Comparison of ENCODE assay signal across 32 mouse cellular contexts in genomic region chr16:82758466-82758865, GRCm38 (mm10).
DNase-seq lines count a peak whose midpoint lies in the region; ATAC-seq lines count a peak whose summit lies in the region.
"Had no signal": no experiment of that assay in that cellular context is flagged by ENCODE, and none has a peak within 500 bp of the region (broad histone marks: within the 10 kb centered on the region; RNA-seq: fewer than 3 reads in every experiment).

No protein-coding gene starts in this region.

- no peak for ATAC-seq in forebrain, embryonic 14.5 days
- ATAC-seq in forebrain, embryonic 15.5 days (replicated peaks), result no peak
- no peak for ATAC-seq in midbrain, embryonic 14.5 days (ENCODE audit: low FRiP score, low TSS enrichment)
- no peak for ATAC-seq in midbrain, embryonic 13.5 days
- peak; percentile 74 for ATAC-seq in midbrain, embryonic 15.5 days (replicated peaks)
- ATAC-seq: activated CD4-positive, CD25-positive, alpha-beta regulatory T cell, adult 4 months; inflammation-experienced regulatory T-cells, adult 6 months; liver, embryonic 12.5 days; liver, postnatal 0 days had no signal

- no peak overlapping the region for H3K27ac ChIP-seq in forebrain, embryonic 14.5 days (ENCODE audit: low read depth, low read length)
- H3K27ac ChIP-seq in forebrain, embryonic 15.5 days (replicated peaks), result no peak overlapping the region
- no peak overlapping the region for H3K27ac ChIP-seq in midbrain, embryonic 14.5 days (replicated peaks; ENCODE audit: low read depth, low read length)
- H3K27ac ChIP-seq in midbrain, embryonic 13.5 days, result no peak overlapping the region
- H3K27ac ChIP-seq in midbrain, embryonic 15.5 days, result no peak overlapping the region
- H3K27ac ChIP-seq: heart, embryonic 10.5 days; heart, embryonic 15.5 days; hindbrain, embryonic 12.5 days; kidney, embryonic 15.5 days; layer of hippocampus, adult 2 months; limb, embryonic 13.5 days; liver, embryonic 12.5 days; neural tube, embryonic 13.5 days; stomach, embryonic 15.5 days had no signal

- no peaks in the 10 kb centered on the region for H3K9me3 ChIP-seq in forebrain, embryonic 14.5 days (replicated peaks; ENCODE audit: control insufficient read depth, low read length)
- no peaks in the 10 kb centered on the region for H3K9me3 ChIP-seq in forebrain, embryonic 15.5 days
- no peaks in the 10 kb centered on the region for H3K9me3 ChIP-seq in midbrain, embryonic 14.5 days (ENCODE audit: control insufficient read depth, low read length)
- no peaks in the 10 kb centered on the region for H3K9me3 ChIP-seq in midbrain, embryonic 13.5 days
- H3K9me3 ChIP-seq in midbrain, embryonic 15.5 days, result no peaks in the 10 kb centered on the region
- H3K9me3 ChIP-seq: G1E; heart, embryonic 10.5 days; heart, embryonic 15.5 days; hindbrain, embryonic 12.5 days; kidney, embryonic 15.5 days; limb, embryonic 13.5 days; liver, embryonic 12.5 days; neural tube, embryonic 13.5 days; stomach, embryonic 15.5 days had no signal

- no peaks in the 10 kb centered on the region for H3K36me3 ChIP-seq in forebrain, embryonic 14.5 days (ENCODE audit: control insufficient read depth, insufficient read depth, low read length)
- H3K36me3 ChIP-seq in forebrain, embryonic 15.5 days, result no peaks in the 10 kb centered on the region
- H3K36me3 ChIP-seq in midbrain, embryonic 14.5 days (ENCODE audit: control insufficient read depth, insufficient read depth, low read length), result no peaks in the 10 kb centered on the region
- no peaks in the 10 kb centered on the region for H3K36me3 ChIP-seq in midbrain, embryonic 13.5 days
- no peaks in the 10 kb centered on the region for H3K36me3 ChIP-seq in midbrain, embryonic 15.5 days (replicated peaks)
- H3K36me3 ChIP-seq: G1E; heart, embryonic 10.5 days; heart, embryonic 15.5 days; hindbrain, embryonic 12.5 days; kidney, embryonic 15.5 days; limb, embryonic 13.5 days; liver, embryonic 12.5 days; neural tube, embryonic 13.5 days; stomach, embryonic 15.5 days had no signal

- no peaks in the 10 kb centered on the region for H3K4me1 ChIP-seq in forebrain, embryonic 14.5 days (ENCODE audit: control insufficient read depth, insufficient read depth, low read length)
- no peaks in the 10 kb centered on the region for H3K4me1 ChIP-seq in forebrain, embryonic 15.5 days
- H3K4me1 ChIP-seq in midbrain, embryonic 14.5 days (ENCODE audit: control insufficient read depth, insufficient read depth, low read length), result no peaks in the 10 kb centered on the region
- H3K4me1 ChIP-seq in midbrain, embryonic 13.5 days (replicated peaks), result no peaks in the 10 kb centered on the region; the same call in 1 of the 2 replicates
- H3K4me1 ChIP-seq in midbrain, embryonic 15.5 days, result 0 out of 2 replicates have a peak, but pooled peaks cover 4% of the 10 kb centered on the region
- H3K4me1 ChIP-seq: heart, embryonic 10.5 days; heart, embryonic 15.5 days; hindbrain, embryonic 12.5 days; kidney, embryonic 15.5 days; limb, embryonic 13.5 days; liver, embryonic 12.5 days; neural tube, embryonic 13.5 days; stomach, embryonic 15.5 days had no signal

- H3K9ac ChIP-seq in forebrain, embryonic 14.5 days (ENCODE audit: low read length), result no peak overlapping the region
- H3K9ac ChIP-seq in forebrain, embryonic 15.5 days (replicated peaks), result no peak overlapping the region
- H3K9ac ChIP-seq in midbrain, embryonic 14.5 days (replicated peaks; ENCODE audit: low read length), result no peak overlapping the region
- no peak overlapping the region for H3K9ac ChIP-seq in midbrain, embryonic 13.5 days (replicated peaks)
- H3K9ac ChIP-seq in midbrain, embryonic 15.5 days, result no peak overlapping the region
- H3K9ac ChIP-seq: heart, embryonic 15.5 days; hindbrain, embryonic 12.5 days; kidney, embryonic 15.5 days; limb, embryonic 13.5 days; liver, embryonic 12.5 days; liver, postnatal 0 days; neural tube, embryonic 13.5 days; stomach, embryonic 15.5 days had no signal

- H3K27me3 ChIP-seq in forebrain, embryonic 14.5 days (replicated peaks; ENCODE audit: control insufficient read depth, insufficient read depth, low read length), result no peaks in the 10 kb centered on the region
- no peaks in the 10 kb centered on the region for H3K27me3 ChIP-seq in forebrain, embryonic 15.5 days
- H3K27me3 ChIP-seq in midbrain, embryonic 14.5 days (ENCODE audit: control insufficient read depth, insufficient read depth, low read length), result no peaks in the 10 kb centered on the region
- no peaks in the 10 kb centered on the region for H3K27me3 ChIP-seq in midbrain, embryonic 13.5 days
- no peaks in the 10 kb centered on the region for H3K27me3 ChIP-seq in midbrain, embryonic 15.5 days (replicated peaks)
- H3K27me3 ChIP-seq: heart, embryonic 15.5 days; hindbrain, embryonic 12.5 days; kidney, embryonic 15.5 days; limb, embryonic 13.5 days; liver, embryonic 12.5 days; neural tube, embryonic 13.5 days; stomach, embryonic 15.5 days had no signal

- DNase-seq in forebrain, embryonic 14.5 days (ENCODE audit: low spot score), result peak; percentile 27
- DNase-seq in midbrain, embryonic 14.5 days, result peak; percentile 73
- no peak for DNase-seq in layer of hippocampus, adult 11-12 months (ENCODE audit: low spot score)
- no peak for DNase-seq in right cerebral cortex, postnatal 36 days (ENCODE audit: low spot score in 2 of 2)
- no peak for DNase-seq in liver
- DNase-seq: adrenal gland, adult 2 months; adrenal gland, postnatal 36 days; cerebellum, adult 11 months; cerebellum, adult 9-10 months; cerebellum, postnatal 36 days; gastrocnemius, postnatal 25 days; heart, adult 11 months; kidney, adult 11 months; kidney, postnatal 25 days; liver, postnatal 0 days; lung, postnatal 36 days had no signal

- H3K4me3 ChIP-seq in forebrain, embryonic 14.5 days (ENCODE audit: low read depth, low read length), result no peak overlapping the region
- H3K4me3 ChIP-seq in forebrain, embryonic 15.5 days, result no peak overlapping the region
- H3K4me3 ChIP-seq in midbrain, embryonic 14.5 days (replicated peaks; ENCODE audit: low read depth, low read length), result no peak overlapping the region
- no peak overlapping the region for H3K4me3 ChIP-seq in midbrain, embryonic 13.5 days (replicated peaks)
- no peak overlapping the region for H3K4me3 ChIP-seq in midbrain, embryonic 15.5 days
- H3K4me3 ChIP-seq: erythroblast, embryonic 14.5 days; heart, embryonic 10.5 days; heart, embryonic 15.5 days; hindbrain, embryonic 12.5 days; kidney, embryonic 15.5 days; layer of hippocampus, adult 2 months; limb, embryonic 13.5 days; liver, embryonic 12.5 days; neural tube, embryonic 13.5 days; stomach, embryonic 15.5 days had no signal

- no peak overlapping the region for H3K4me2 ChIP-seq in forebrain, embryonic 14.5 days (ENCODE audit: low read length)
- H3K4me2 ChIP-seq in forebrain, embryonic 15.5 days (replicated peaks), result no peak overlapping the region
- no peak overlapping the region for H3K4me2 ChIP-seq in midbrain, embryonic 14.5 days (ENCODE audit: low read length)
- H3K4me2 ChIP-seq in midbrain, embryonic 13.5 days (replicated peaks), result no peak overlapping the region
- H3K4me2 ChIP-seq in midbrain, embryonic 15.5 days, result no peak overlapping the region
- H3K4me2 ChIP-seq: heart, embryonic 15.5 days; hindbrain, embryonic 12.5 days; kidney, embryonic 15.5 days; limb, embryonic 13.5 days; liver, embryonic 12.5 days; neural tube, embryonic 13.5 days; stomach, embryonic 15.5 days had no signal

- WGBS in forebrain, embryonic 14.5 days, result 76% methylated on average over 4 of the region's 4 CpGs
- WGBS in forebrain, embryonic 15.5 days, result 69% methylated on average over 4 of the region's 4 CpGs
- 61% methylated on average over 4 of the region's 4 CpGs for WGBS in midbrain, embryonic 14.5 days
- WGBS in midbrain, embryonic 13.5 days, result 72% methylated on average over 4 of the region's 4 CpGs
- WGBS in midbrain, embryonic 15.5 days, result 62% methylated on average over 4 of the region's 4 CpGs

Comparison
In these comparisons a context has a peak if more than half of its experiments do, and no peak if none do; other contexts are left out.
1. DNase-seq: peak in forebrain, embryonic 14.5 days (single experiment) and midbrain, embryonic 14.5 days (single experiment); none in layer of hippocampus, adult 11-12 months (single experiment), right cerebral cortex, postnatal 36 days (0 of 2) and liver (single experiment).